17 mouse cellular contexts compared by ENCODE assay signal in the genomic region with DNA sequence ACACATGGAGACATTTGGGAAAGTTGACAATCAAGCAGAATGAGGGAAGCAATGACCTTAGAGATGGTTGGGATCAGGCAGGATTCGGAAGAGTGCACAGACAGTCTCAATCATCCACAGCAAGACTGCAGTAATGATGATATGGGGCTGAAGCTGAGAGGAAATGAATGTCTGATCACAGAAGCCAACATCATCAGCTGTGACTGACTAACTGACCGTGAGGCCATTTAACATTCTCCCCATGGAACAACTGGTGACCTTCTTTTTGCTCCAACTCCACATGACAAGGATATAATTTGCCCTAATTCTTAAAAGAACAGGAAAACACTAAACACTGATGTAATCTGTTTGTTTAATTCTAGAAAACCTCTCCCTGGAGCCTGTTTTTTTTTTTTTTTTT.
DNase-seq lines count a peak whose midpoint lies in the region; ATAC-seq and TF ChIP-seq lines count a peak whose summit lies in the region.
"Had no signal": no experiment of that assay in that cellular context is flagged by ENCODE, and none has a peak within 500 bp of the region (broad histone marks: within the 10 kb centered on the region; RNA-seq: fewer than 3 reads in every experiment).

No protein-coding gene starts in this region.

- no peak for TF ChIP-seq EP300 in lung, postnatal 0 days (IDR thresholded peaks at IDR 0.05)

- TF ChIP-seq CTCF in lung, embryonic 14.5 days (IDR thresholded peaks at IDR 0.05; ENCODE audit: low read depth): no peak
- no peak for TF ChIP-seq CTCF in lung, postnatal 0 days (IDR thresholded peaks at IDR 0.05)
- no peak for TF ChIP-seq CTCF in intestine, postnatal 0 days (IDR thresholded peaks at IDR 0.05; ENCODE audit: low read depth)

- H3K9ac ChIP-seq in heart, embryonic 12.5 days: no peak overlapping the region
- no peak overlapping the region for H3K9ac ChIP-seq in lung, embryonic 14.5 days
- H3K9ac ChIP-seq in lung, postnatal 0 days (replicated peaks; ENCODE audit: low read depth): no peak overlapping the region
- H3K9ac ChIP-seq in intestine, postnatal 0 days (ENCODE audit: low read depth, low read length): no peak overlapping the region
- H3K9ac ChIP-seq: embryonic facial prominence, embryonic 12.5 days; forebrain, embryonic 15.5 days; heart, embryonic 13.5 days; hindbrain, embryonic 15.5 days had no signal

- no peaks in the 10 kb centered on the region for H3K4me1 ChIP-seq in heart, embryonic 12.5 days (replicated peaks)
- H3K4me1 ChIP-seq in lung, embryonic 14.5 days (ENCODE audit: insufficient read depth): no peaks in the 10 kb centered on the region
- no peaks in the 10 kb centered on the region for H3K4me1 ChIP-seq in lung, postnatal 0 days (ENCODE audit: insufficient read depth, low read depth, low read length)
- no peaks in the 10 kb centered on the region for H3K4me1 ChIP-seq in intestine, postnatal 0 days (replicated peaks; ENCODE audit: control insufficient read depth, insufficient read depth, low read length)
- H3K4me1 ChIP-seq: embryonic facial prominence, embryonic 12.5 days; forebrain, embryonic 15.5 days; heart, embryonic 13.5 days; hindbrain, embryonic 15.5 days had no signal

- no peak overlapping the region for H3K4me2 ChIP-seq in heart, embryonic 12.5 days
- H3K4me2 ChIP-seq in lung, embryonic 14.5 days: no peak overlapping the region
- no peak overlapping the region for H3K4me2 ChIP-seq in lung, postnatal 0 days (replicated peaks; ENCODE audit: low read depth, low read length)
- H3K4me2 ChIP-seq in intestine, postnatal 0 days (replicated peaks; ENCODE audit: low read depth): no peak overlapping the region
- H3K4me2 ChIP-seq: embryonic facial prominence, embryonic 12.5 days; forebrain, embryonic 15.5 days; heart, embryonic 13.5 days; hindbrain, embryonic 15.5 days had no signal

- no peaks in the 10 kb centered on the region for H3K27me3 ChIP-seq in heart, embryonic 12.5 days (replicated peaks)
- no peaks in the 10 kb centered on the region for H3K27me3 ChIP-seq in lung, embryonic 14.5 days (ENCODE audit: insufficient read depth, low read length)
- H3K27me3 ChIP-seq in lung, postnatal 0 days (replicated peaks; ENCODE audit: insufficient read depth, low read length): no peaks in the 10 kb centered on the region
- H3K27me3 ChIP-seq in intestine, postnatal 0 days (replicated peaks; ENCODE audit: control insufficient read depth, insufficient read depth, low read length): no peaks in the 10 kb centered on the region
- H3K27me3 ChIP-seq: embryonic facial prominence, embryonic 12.5 days; forebrain, embryonic 15.5 days; heart, embryonic 13.5 days; hindbrain, embryonic 15.5 days had no signal

- no peaks in the 10 kb centered on the region for H3K36me3 ChIP-seq in heart, embryonic 12.5 days
- no peaks in the 10 kb centered on the region for H3K36me3 ChIP-seq in lung, embryonic 14.5 days (ENCODE audit: insufficient read depth)
- no peaks in the 10 kb centered on the region for H3K36me3 ChIP-seq in lung, postnatal 0 days (ENCODE audit: insufficient read depth, low read length)
- H3K36me3 ChIP-seq in intestine, postnatal 0 days (ENCODE audit: control insufficient read depth, insufficient read depth): no peaks in the 10 kb centered on the region
- H3K36me3 ChIP-seq: embryonic facial prominence, embryonic 12.5 days; forebrain, embryonic 15.5 days; heart, embryonic 13.5 days; hindbrain, embryonic 15.5 days had no signal

- 70% methylated on average over 2 of the region's 2 CpGs for WGBS in heart, embryonic 12.5 days
- WGBS in lung, embryonic 14.5 days: 51% methylated on average over 2 of the region's 2 CpGs
- 49% methylated on average over 2 of the region's 2 CpGs for WGBS in lung, postnatal 0 days
- WGBS in intestine, postnatal 0 days: 71% methylated on average over 2 of the region's 2 CpGs

- ATAC-seq in heart, embryonic 12.5 days (ENCODE audit: insufficient number of reproducible peaks, low FRiP score): no peak
- no peak for ATAC-seq in lung, embryonic 14.5 days (ENCODE audit: insufficient read depth)
- no peak for ATAC-seq in lung, postnatal 0 days
- no peak for ATAC-seq in intestine, postnatal 0 days
- ATAC-seq: forebrain, embryonic 15.5 days; intestine, embryonic 16.5 days had no signal

- peaks cover 3% of the 10 kb centered on the region; the same call in 1 of the 2 replicates for H3K9me3 ChIP-seq in heart, embryonic 12.5 days (replicated peaks)
- H3K9me3 ChIP-seq in lung, embryonic 14.5 days (ENCODE audit: low read depth, low read length): no peaks in the 10 kb centered on the region
- H3K9me3 ChIP-seq in lung, postnatal 0 days (ENCODE audit: low read length): no peaks in the 10 kb centered on the region
- no peaks in the 10 kb centered on the region for H3K9me3 ChIP-seq in intestine, postnatal 0 days (ENCODE audit: control insufficient read depth)
- H3K9me3 ChIP-seq: embryonic facial prominence, embryonic 12.5 days; forebrain, embryonic 15.5 days; heart, embryonic 13.5 days; hindbrain, embryonic 15.5 days had no signal

- DNase-seq in heart, adult 8-10 months (ENCODE audit: low spot score): peak; percentile 37
- DNase-seq in lung, embryonic 14.5 days: peak; percentile 3
- DNase-seq in lung, postnatal 0 days (ENCODE audit: low spot score): no peak
- peak; percentile 5 for DNase-seq in brain, adult 2 months (ENCODE audit: low read depth, low spot score)
- DNase-seq: adrenal gland, adult 8-10 months; adrenal gland, postnatal 36 days; cerebellum, adult 11-12 months; cerebellum, adult 9-10 months; cerebellum, postnatal 25 days; gastrocnemius, postnatal 14 days had no signal

- no peak overlapping the region for H3K4me3 ChIP-seq in heart, embryonic 12.5 days
- H3K4me3 ChIP-seq in lung, embryonic 14.5 days (ENCODE audit: low read depth, low read length): no peak overlapping the region
- no peak overlapping the region for H3K4me3 ChIP-seq in lung, postnatal 0 days (ENCODE audit: low read depth, low read length)
- no peak overlapping the region for H3K4me3 ChIP-seq in intestine, postnatal 0 days (ENCODE audit: low read depth, low read length)
- H3K4me3 ChIP-seq: embryonic facial prominence, embryonic 12.5 days; forebrain, embryonic 15.5 days; heart, embryonic 13.5 days; hindbrain, embryonic 15.5 days had no signal

- H3K27ac ChIP-seq in heart, embryonic 12.5 days (ENCODE audit: poor library complexity, severe bottlenecking): no peak overlapping the region
- H3K27ac ChIP-seq in lung, embryonic 14.5 days (ENCODE audit: low read depth): no peak overlapping the region
- no peak overlapping the region for H3K27ac ChIP-seq in lung, postnatal 0 days (ENCODE audit: low read length)
- H3K27ac ChIP-seq in intestine, postnatal 0 days (ENCODE audit: low read depth, low read length): no peak overlapping the region
- H3K27ac ChIP-seq: embryonic facial prominence, embryonic 12.5 days; forebrain, embryonic 15.5 days; heart, embryonic 13.5 days; hindbrain, embryonic 15.5 days had no signal
